Mouse (Mus musculus): ENCODE data around the gene Rnf186.

DNA sequence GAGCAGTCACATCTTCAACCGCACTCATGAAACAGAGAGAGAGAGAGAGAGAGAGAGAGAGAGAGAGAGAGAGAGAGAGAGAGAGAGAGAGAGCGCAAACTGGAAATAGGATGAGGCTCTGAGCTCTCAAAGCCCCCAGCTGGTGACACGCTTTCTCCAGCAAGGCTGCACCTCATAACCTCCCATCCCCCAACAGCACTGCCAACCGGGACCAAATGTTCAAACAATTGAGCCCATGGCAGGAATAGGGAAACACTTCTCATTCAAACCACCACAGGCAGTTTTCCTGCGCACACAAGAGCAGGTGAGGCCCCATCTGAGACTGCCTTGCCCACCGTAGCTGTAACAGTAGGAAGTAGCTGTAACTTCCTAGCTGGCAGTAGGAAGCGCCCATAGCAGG lies 25.5 kb upstream of the Rnf186 start:
- no peak for TF ChIP-seq POLR2A (IDR thresholded peaks at IDR 0.05; ENCODE audit: borderline replicate concordance, low read depth, low read length)
- TF ChIP-seq CTCF (IDR thresholded peaks at IDR 0.05; ENCODE audit: low read depth, low read length): no peak
